Mouse (Mus musculus): ENCODE measurements at regions not wholly inside any gene's neighbourhood (a gene's known extent, or its start where the extent isn't known, plus 50 kb on each side); places are given as distances from the start of the nearest gene placed in this dataset.

DNA sequence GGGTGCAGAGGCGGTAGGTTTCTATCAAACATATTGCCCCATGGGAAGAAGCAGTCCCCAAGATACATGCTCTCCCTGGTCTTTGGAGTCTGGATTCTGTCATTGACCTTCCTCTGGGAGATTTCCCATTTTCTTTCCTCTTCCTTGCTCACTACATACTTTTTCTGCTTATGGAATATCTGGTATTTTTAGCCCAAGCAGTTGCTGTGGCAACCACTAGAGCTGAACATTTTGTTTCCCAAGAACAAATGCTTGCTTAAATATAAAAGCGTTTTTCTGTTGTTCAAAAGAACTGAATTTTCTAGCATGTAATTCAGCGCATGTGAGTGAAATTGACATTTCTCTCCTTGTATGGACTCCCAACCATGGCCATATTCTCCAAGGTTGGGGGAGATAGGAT lies 112.7 kb upstream of the Dpt start:
- no peak for DNase-seq
- H3K27me3 ChIP-seq (replicated peaks; ENCODE audit: control insufficient read depth, insufficient read depth, low read length), result no peaks in the 10 kb centered on the region
- 97% methylated on average over 3 of the region's 3 CpGs for WGBS
- H3K4me1 ChIP-seq (ENCODE audit: control insufficient read depth, insufficient read depth, low read length), result no peaks in the 10 kb centered on the region
- TF ChIP-seq POLR2A (IDR thresholded peaks at IDR 0.05; ENCODE audit: low read depth, low read length) (no peak), CTCF (conservative IDR thresholded peaks at IDR 0.05; ENCODE audit: insufficient read depth, insufficient read length, low read depth, low read length) (no peak)
- H3K4me3 ChIP-seq (ENCODE audit: insufficient read depth, low read depth, low read length), result no peak overlapping the region
- no peaks in the 10 kb centered on the region for H3K36me3 ChIP-seq (ENCODE audit: control insufficient read depth, insufficient read depth, low read length)
- no peak overlapping the region for H3K27ac ChIP-seq (ENCODE audit: insufficient read depth, low read depth, low read length)

DNA sequence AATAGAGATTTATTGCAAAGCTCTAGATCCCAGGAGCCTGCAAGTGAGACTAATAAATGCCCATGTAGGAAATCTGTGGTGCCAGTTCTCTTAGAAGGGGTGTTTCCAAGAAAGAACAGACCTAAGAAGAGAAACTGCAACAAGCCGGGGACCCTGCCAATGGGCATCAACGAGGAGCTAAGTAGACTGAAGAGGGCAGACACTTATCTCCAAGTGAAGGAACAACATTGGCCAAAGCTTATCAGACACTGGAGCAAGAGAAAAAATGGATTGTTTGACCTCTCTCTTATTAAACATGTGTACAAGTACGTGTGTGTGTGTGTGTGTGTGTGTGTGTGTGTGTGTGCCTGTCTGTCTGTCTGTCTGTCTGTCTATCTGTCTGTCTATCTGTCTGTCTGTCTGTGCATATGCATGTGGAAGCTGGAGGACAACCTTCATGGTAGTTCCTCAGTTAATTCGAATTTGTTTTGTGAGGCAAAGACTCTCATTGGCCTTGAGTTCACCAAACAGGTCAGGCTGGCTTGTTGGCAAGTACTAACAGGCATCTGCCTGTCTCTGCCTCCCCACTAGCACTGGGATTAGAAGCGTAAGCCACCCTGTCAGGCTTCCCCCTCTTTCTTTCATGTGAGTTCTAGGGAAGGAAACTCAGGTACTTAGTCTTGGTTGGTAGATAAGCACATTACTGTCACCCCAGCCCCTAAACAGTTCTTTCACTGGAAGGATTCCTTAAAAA lies 113.4 kb upstream of the Dpt start:
- Histone ChIP-seq H3K36me3 (ENCODE audit: control insufficient read depth, insufficient read depth, low read length) (no peaks in the 10 kb centered on the region), H3K27ac (ENCODE audit: insufficient read depth, low read depth, low read length) (no peak overlapping the region), H3K4me3 (ENCODE audit: insufficient read depth, low read depth, low read length) (no peak overlapping the region), H3K27me3 (replicated peaks; ENCODE audit: control insufficient read depth, insufficient read depth, low read length) (no peaks in the 10 kb centered on the region), H3K4me1 (ENCODE audit: control insufficient read depth, insufficient read depth, low read length) (no peaks in the 10 kb centered on the region)
- no peak for DNase-seq
- TF ChIP-seq CTCF (conservative IDR thresholded peaks at IDR 0.05; ENCODE audit: insufficient read depth, insufficient read length, low read depth, low read length), result no peak
- 80% methylated on average over 5 of the region's 5 CpGs for WGBS

DNA sequence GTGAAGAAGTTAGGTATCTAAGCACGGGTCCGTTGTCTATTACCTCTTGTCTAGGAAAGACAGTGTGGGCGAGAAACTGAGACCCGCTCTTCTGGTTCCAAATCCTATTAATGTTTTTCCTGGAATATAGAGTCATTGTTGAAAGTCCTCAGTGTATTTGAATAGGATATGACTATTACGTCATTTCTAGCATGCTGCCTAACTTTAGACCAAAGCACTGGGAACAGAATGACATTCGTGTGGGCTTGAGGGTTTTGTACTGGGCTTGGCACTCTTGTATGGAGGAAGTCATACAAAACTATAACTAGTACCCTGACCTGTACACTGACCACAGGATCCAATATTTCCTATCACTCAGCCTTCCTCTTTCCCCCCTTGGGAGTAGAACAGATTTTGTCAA lies 114.0 kb upstream of the Dpt start:
- WGBS, result 89% methylated on average over 6 of the region's 6 CpGs
- Histone ChIP-seq H3K36me3 (ENCODE audit: control insufficient read depth, insufficient read depth, low read length) (no peaks in the 10 kb centered on the region), H3K27me3 (replicated peaks; ENCODE audit: control insufficient read depth, insufficient read depth, low read length) (no peaks in the 10 kb centered on the region), H3K4me3 (ENCODE audit: insufficient read depth, low read depth, low read length) (no peak overlapping the region), H3K4me1 (ENCODE audit: control insufficient read depth, insufficient read depth, low read length) (no peaks in the 10 kb centered on the region), H3K27ac (ENCODE audit: insufficient read depth, low read depth, low read length) (no peak overlapping the region)
- DNase-seq, result no peak
- TF ChIP-seq CTCF (conservative IDR thresholded peaks at IDR 0.05; ENCODE audit: insufficient read depth, insufficient read length, low read depth, low read length) (no peak), POLR2A (IDR thresholded peaks at IDR 0.05; ENCODE audit: low read depth, low read length) (no peak)

DNA sequence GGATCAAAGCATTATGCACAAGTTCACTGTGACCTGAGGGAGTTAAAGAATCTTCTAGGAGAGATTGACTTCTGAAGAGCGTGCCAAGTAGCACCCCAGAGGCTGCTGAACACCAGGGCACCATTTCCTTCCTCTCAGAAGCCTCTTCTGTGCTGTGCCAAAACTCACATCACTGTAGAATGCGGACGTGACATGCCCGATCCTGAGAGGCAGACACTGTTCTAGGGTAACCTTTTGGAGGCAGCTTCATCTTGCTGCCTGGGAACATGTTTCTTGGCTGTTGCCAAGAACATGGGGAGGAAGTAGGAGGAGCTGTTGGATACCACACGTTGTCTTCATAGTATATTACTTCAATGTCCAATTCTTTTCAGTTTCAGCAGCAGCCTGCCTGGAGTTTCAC lies 114.9 kb upstream of the Dpt start:
- H3K27me3 ChIP-seq (replicated peaks; ENCODE audit: control insufficient read depth, insufficient read depth, low read length), result no peaks in the 10 kb centered on the region
- no peak for DNase-seq
- 61% methylated on average over 5 of the region's 5 CpGs for WGBS

DNA sequence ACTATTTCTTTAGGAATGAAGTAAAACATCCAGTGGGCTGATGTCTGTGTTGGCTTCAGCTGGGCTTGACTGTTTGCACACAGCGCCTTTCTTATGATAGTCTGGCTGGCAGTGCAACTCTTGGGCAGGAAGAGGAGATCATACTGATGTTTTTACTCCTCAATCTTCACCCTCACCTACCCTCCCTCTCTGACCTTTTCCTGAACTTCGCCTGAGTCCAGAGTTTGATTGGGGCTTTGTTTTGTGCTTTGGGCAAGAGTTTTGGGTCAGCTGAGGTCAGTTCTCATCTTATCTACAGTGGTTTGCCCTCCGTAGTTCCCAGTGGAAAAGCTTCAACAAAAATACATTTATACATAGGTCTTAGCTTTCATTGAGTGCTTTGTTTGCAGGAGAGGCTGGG lies 118.1 kb upstream of the Dpt start:
- WGBS, result 78% methylated on average over 3 of the region's 3 CpGs
- H3K36me3 ChIP-seq (ENCODE audit: control insufficient read depth, insufficient read depth, low read length), result no peaks in the 10 kb centered on the region
- no peak overlapping the region for H3K27ac ChIP-seq (ENCODE audit: insufficient read depth, low read depth, low read length)
- H3K27me3 ChIP-seq (replicated peaks; ENCODE audit: control insufficient read depth, insufficient read depth, low read length), result no peaks in the 10 kb centered on the region
- H3K4me1 ChIP-seq (ENCODE audit: control insufficient read depth, insufficient read depth, low read length), result no peaks in the 10 kb centered on the region
- DNase-seq, result no peak
- H3K4me3 ChIP-seq (ENCODE audit: insufficient read depth, low read depth, low read length), result no peak overlapping the region
- TF ChIP-seq POLR2A (IDR thresholded peaks at IDR 0.05; ENCODE audit: low read depth, low read length), result no peak
- TF ChIP-seq CTCF (conservative IDR thresholded peaks at IDR 0.05; ENCODE audit: insufficient read depth, insufficient read length, low read depth, low read length), result no peak

More for the DNA sequence above, 114.9 kb upstream of the Dpt start:
- Histone ChIP-seq H3K27ac (ENCODE audit: insufficient read depth, low read depth, low read length) (no peak overlapping the region), H3K4me3 (ENCODE audit: insufficient read depth, low read depth, low read length) (no peak overlapping the region), H3K4me1 (ENCODE audit: control insufficient read depth, insufficient read depth, low read length) (no peaks in the 10 kb centered on the region), H3K36me3 (ENCODE audit: control insufficient read depth, insufficient read depth, low read length) (no peaks in the 10 kb centered on the region)
- TF ChIP-seq CTCF (conservative IDR thresholded peaks at IDR 0.05; ENCODE audit: insufficient read depth, insufficient read length, low read depth, low read length) (no peak), POLR2A (IDR thresholded peaks at IDR 0.05; ENCODE audit: low read depth, low read length) (no peak)

DNA sequence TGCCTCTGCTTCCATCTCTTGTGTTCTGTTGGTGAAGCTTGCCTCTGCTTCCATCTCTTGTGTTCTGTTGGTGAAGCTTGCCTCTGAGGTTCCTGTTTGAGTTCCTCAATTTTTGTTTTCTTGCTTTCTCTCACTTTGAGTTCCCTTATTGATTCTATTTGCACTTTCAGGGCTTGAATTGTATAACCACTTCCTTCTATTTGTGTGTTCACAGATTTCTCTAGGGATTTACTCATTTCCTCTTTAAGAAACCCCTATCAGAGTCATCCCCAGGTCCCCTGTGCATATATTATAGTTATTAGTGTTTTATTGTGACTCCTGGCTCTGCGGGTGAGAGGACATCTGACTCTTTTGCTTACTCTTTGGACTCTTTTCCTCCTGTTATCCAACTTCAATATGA lies 144.2 kb upstream of the Dpt start:
- Histone ChIP-seq H3K27me3 (replicated peaks; ENCODE audit: control insufficient read depth, insufficient read depth, low read length) (no peaks in the 10 kb centered on the region), H3K36me3 (ENCODE audit: control insufficient read depth, insufficient read depth, low read length) (no peaks in the 10 kb centered on the region), H3K4me1 (ENCODE audit: control insufficient read depth, insufficient read depth, low read length) (no peaks in the 10 kb centered on the region), H3K4me3 (ENCODE audit: insufficient read depth, low read depth, low read length) (no peak overlapping the region), H3K27ac (ENCODE audit: insufficient read depth, low read depth, low read length) (no peak overlapping the region)
- 84% methylated on average over 1 of the region's 1 CpGs for WGBS
- no peak for TF ChIP-seq POLR2A (IDR thresholded peaks at IDR 0.05; ENCODE audit: low read depth, low read length)
- no peak for TF ChIP-seq CTCF (conservative IDR thresholded peaks at IDR 0.05; ENCODE audit: insufficient read depth, insufficient read length, low read depth, low read length)
- DNase-seq, result no peak

DNA sequence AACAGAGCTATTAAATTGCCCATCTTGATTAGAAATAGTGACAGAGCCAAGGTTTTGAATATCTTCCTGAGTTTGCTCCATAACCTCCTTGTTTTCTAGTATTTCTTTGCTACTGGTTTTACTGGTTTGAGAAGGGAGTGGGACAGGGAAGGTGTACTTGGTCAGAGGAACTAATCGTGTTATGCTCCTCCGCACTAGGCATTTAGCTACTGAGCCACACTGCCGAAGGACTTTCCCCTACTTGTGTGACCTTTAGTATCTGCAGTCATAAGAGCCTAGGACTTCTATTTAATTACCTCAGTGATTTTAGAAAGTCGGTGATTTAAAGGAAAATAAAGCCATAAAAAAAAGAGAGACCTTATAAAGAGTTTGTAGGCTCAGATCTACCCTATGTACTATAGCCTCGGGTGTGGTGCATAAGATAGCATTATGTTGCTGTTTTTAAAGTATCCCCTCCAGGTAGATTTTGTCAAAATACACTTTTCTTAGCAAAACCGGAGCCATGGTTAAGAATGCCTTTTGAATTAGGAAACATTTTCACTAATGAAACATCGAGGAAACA lies 158.5 kb upstream of the Dpt start:
- WGBS, result 68% methylated on average over 7 of the region's 7 CpGs
- H3K27ac ChIP-seq (ENCODE audit: insufficient read depth, low read depth, low read length), result no peak overlapping the region

More for the DNA sequence above, 158.5 kb upstream of the Dpt start:
- Histone ChIP-seq H3K4me1 (ENCODE audit: control insufficient read depth, insufficient read depth, low read length) (no peaks in the 10 kb centered on the region), H3K36me3 (ENCODE audit: control insufficient read depth, insufficient read depth, low read length) (no peaks in the 10 kb centered on the region), H3K4me3 (ENCODE audit: insufficient read depth, low read depth, low read length) (no peak overlapping the region), H3K27me3 (replicated peaks; ENCODE audit: control insufficient read depth, insufficient read depth, low read length) (no peaks in the 10 kb centered on the region)
- DNase-seq, result no peak
- no peak for TF ChIP-seq CTCF (conservative IDR thresholded peaks at IDR 0.05; ENCODE audit: insufficient read depth, insufficient read length, low read depth, low read length)
- TF ChIP-seq POLR2A (IDR thresholded peaks at IDR 0.05; ENCODE audit: low read depth, low read length), result no peak
